Mouse (Mus musculus) liver, embryonic 15.5 days (tissue): ENCODE measurements at regions not wholly inside any gene's neighbourhood (a gene's known extent, or its start where the extent isn't known, plus 50 kb on each side); places are given as distances from the start of the nearest gene placed in this dataset.
"Not testable (repeated sequence)": the region's sequence is repeated elsewhere in the genome, so short reads cannot be mapped to it uniquely, and the experiment has no call there.

Experiments
- ATAC-seq: fragments of 200-750 bp; cut with Nextera tagmentation; 2 replicates; pipeline ENCODE4 v1.8.0; 2017; ENCODE audit warnings: moderate number of reproducible peaks, mild to moderate bottlenecking, moderate library complexity; ENCODE audit not compliant: insufficient read depth
- H3K27ac ChIP-seq: fragments of 300-500 bp; sonication (generic); replicated peaks from 2 replicates; pipeline ENCODE4 v1.5.1; 2015; ENCODE audit warnings: mild to moderate bottlenecking, inconsistent platforms
- H3K27me3 ChIP-seq: fragments of 300-500 bp; sonication (generic); 2 replicates; pipeline ENCODE4 v1.6.1; 2015; ENCODE audit warnings: mild to moderate bottlenecking, inconsistent platforms
- H3K36me3 ChIP-seq: fragments of 300-500 bp; sonication (generic); replicated peaks from 2 replicates; pipeline ENCODE4 v1.6.1; 2015; ENCODE audit warnings: moderate library complexity, mild to moderate bottlenecking, inconsistent platforms
- H3K4me1 ChIP-seq: fragments of 300-500 bp; sonication (generic); replicated peaks from 2 replicates; pipeline ENCODE4 v1.6.1; 2015; ENCODE audit warnings: inconsistent platforms
- H3K4me2 ChIP-seq: fragments of 300-500 bp; sonication (generic); 2 replicates; pipeline ENCODE4 v1.6.1; 2015; ENCODE audit warnings: moderate library complexity, mild to moderate bottlenecking, inconsistent platforms
- H3K4me3 ChIP-seq: fragments of 300-500 bp; sonication (generic); replicated peaks from 2 replicates; pipeline ENCODE4 v1.5.1; 2015; ENCODE audit warnings: mild to moderate bottlenecking, inconsistent platforms
- H3K9ac ChIP-seq: fragments of 300-500 bp; sonication (generic); 2 replicates; pipeline ENCODE4 v1.6.1; 2015; ENCODE audit warnings: moderate library complexity, mild to moderate bottlenecking, inconsistent platforms
- H3K9me3 ChIP-seq: fragments of 300-500 bp; sonication (generic); replicated peaks from 2 replicates; pipeline ENCODE4 v1.6.1; 2016; ENCODE audit warnings: inconsistent platforms
- WGBS: fragments of 180-500 bp; shearing (Covaris S2); methylation state at CpG from one replicate; pipeline ENCODE4 v1.1.7; 2015; ENCODE audit warnings: mixed read lengths; ENCODE audit not compliant: insufficient replicate concordance; 5-methylcytosine and 5-hydroxymethylcytosine counted together

DNA sequence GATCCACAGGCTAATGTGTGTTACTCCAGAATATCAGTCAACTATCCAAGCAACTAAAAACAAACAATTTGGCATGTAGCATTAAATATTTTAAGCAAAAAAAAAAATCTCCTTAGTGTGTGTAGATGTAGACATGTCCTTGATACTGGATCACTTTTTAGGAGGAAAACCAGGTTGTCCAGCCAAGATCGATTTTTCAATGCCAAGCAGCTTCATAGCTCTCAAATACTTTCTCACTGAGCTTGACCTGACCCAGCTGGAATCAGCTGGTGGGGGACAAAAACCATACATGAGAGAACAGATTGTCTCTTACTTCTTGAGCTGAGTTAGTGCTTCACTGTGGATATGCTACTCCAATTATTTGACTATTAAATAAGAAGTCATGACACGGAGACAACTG lies 147.6 kb upstream of the Gm11146 start:
- Histone ChIP-seq H3K27me3 (no peaks in the 10 kb centered on the region), H3K9ac (no peak overlapping the region), H3K36me3 (no peaks in the 10 kb centered on the region), H3K9me3 (no peaks in the 10 kb centered on the region), H3K4me1 (no peaks in the 10 kb centered on the region), H3K4me3 (no peak overlapping the region), H3K4me2 (no peak overlapping the region), H3K27ac (no peak overlapping the region)
- no peak for ATAC-seq
- WGBS = 64% methylated on average over 2 of the region's 2 CpGs

DNA sequence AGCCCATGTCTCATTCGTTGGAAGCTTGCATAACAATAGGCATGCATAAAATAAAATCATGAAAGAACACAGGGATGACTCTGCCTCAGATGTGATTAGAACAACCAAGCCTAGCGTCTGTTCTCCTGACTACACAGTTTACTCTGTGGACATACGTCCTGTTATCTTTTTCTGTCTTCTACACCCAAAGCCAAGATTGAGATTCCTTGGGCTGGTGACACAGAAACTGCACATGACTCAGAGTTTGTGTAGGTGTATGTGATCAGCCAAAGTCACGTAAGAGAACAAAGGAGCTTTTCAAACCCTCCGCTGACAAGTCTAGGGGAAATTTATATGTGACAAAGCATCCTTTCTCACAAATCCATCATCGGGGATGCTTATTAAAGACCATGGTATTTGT lies 141.9 kb upstream of the Gm11146 start:
- H3K4me3 ChIP-seq = no peak overlapping the region
- H3K27me3 ChIP-seq = no peaks in the 10 kb centered on the region
- 65% methylated on average over 6 of the region's 6 CpGs for WGBS
- no peaks in the 10 kb centered on the region for H3K36me3 ChIP-seq
- H3K4me2 ChIP-seq = no peak overlapping the region
- H3K9me3 ChIP-seq = no peaks in the 10 kb centered on the region
- H3K9ac ChIP-seq = no peak overlapping the region
- H3K27ac ChIP-seq = no peak overlapping the region
- H3K4me1 ChIP-seq = no peaks in the 10 kb centered on the region
- no peak for ATAC-seq

DNA sequence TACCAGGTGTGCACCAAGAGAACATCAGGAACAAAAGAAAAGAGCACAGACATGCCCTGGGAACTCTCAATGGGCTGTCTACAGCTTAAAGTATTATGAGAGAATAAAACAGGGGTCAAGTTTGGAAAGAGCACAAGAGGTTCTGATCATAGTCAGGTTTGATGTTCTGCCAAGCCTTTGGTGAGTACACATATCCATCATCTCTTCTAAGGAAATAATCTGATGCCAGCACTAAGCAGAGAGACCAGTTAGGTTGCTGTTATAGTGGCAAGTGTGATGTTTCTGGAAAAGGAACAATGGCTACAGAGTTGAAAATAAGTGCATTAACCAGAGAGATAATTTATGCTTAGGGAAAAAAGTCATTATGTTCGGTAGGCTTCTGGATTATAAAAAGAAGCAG lies 136.9 kb upstream of the Gm11146 start:
- Histone ChIP-seq H3K27ac (no peak overlapping the region), H3K9me3 (no peaks in the 10 kb centered on the region), H3K4me2 (no peak overlapping the region), H3K4me1 (no peaks in the 10 kb centered on the region), H3K9ac (no peak overlapping the region), H3K36me3 (no peaks in the 10 kb centered on the region), H3K27me3 (no peaks in the 10 kb centered on the region), H3K4me3 (no peak overlapping the region)
- WGBS = 63% methylated on average over 1 of the region's 1 CpGs
- ATAC-seq = no peak

DNA sequence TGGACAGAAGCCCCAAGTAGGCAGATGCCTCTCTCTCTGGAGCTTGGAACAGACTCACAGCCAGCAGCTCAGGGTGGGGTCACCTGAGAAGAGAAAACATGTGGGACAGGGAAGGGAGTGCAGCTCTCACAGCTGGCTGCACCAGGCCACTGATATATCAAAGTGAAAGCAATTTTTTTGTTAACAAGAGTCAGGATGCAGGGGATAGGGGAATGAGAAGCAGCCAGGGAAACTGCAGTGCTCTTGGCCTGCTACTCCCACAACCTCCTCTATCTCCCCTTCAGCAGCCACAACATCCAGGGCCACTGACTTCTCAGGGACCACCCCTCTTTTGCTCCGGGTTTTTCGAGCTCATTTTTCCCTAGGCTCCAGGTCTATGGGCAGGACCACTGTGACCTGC lies 117.5 kb upstream of the Gm11146 start:
- Histone ChIP-seq H3K27me3 (no peaks in the 10 kb centered on the region), H3K36me3 (no peaks in the 10 kb centered on the region), H3K4me1 (no peaks in the 10 kb centered on the region), H3K9me3 (no peaks in the 10 kb centered on the region), H3K9ac (no peak overlapping the region), H3K27ac (no peak overlapping the region), H3K4me3 (no peak overlapping the region), H3K4me2 (no peak overlapping the region)
- ATAC-seq = no peak
- WGBS = 57% methylated on average over 2 of the region's 2 CpGs

DNA sequence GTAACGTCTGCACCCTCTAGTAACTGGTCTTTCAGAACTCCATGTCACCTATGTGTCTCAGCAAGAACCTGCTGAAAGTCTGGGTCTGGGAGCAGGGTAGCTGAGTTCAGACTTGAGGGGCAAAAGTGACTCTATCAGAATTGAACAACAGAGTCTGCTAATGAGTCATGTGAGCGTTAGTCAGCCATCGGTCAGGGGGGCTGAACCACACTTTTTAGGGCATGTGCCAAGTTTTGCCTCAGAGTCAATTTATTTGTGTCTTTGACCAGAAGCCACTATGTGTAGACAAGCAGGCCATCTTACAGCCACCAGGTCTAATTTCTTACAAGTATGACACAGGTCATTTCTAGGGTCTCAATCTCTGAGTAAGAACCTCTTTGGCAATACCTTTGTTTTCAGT lies 115.9 kb upstream of the Gm11146 start:
- not testable (repeated sequence) for H3K4me3 ChIP-seq, H3K27me3 ChIP-seq, H3K36me3 ChIP-seq, H3K27ac ChIP-seq, H3K9me3 ChIP-seq, H3K4me1 ChIP-seq, H3K4me2 ChIP-seq, H3K9ac ChIP-seq, ATAC-seq
- WGBS = 83% methylated on average over 3 of the region's 3 CpGs

DNA sequence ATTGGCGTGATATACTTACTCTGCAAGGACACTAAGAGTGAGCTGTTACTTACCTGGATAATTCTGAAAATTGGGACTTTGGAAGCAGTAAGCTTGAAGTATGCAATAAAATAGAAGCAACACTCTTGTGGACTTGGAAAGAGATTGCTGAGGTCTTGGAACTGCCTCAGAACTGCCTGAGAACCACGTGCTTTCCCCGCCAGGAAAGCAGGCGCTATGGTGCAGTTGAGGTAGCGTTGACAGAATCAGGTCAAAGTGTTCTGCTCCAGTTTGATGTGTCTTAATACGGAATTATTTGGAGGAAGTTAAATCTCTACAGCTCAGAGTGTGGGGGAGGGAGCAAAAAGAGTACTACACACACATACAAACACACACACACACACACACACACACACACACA lies 102.8 kb upstream of the Gm11146 start:
- Histone ChIP-seq H3K4me1 (no peaks in the 10 kb centered on the region), H3K27ac (no peak overlapping the region), H3K36me3 (no peaks in the 10 kb centered on the region), H3K4me3 (no peak overlapping the region), H3K4me2 (no peak overlapping the region), H3K27me3 (no peaks in the 10 kb centered on the region), H3K9me3 (no peaks in the 10 kb centered on the region), H3K9ac (no peak overlapping the region)
- 53% methylated on average over 6 of the region's 6 CpGs for WGBS
- no peak for ATAC-seq

DNA sequence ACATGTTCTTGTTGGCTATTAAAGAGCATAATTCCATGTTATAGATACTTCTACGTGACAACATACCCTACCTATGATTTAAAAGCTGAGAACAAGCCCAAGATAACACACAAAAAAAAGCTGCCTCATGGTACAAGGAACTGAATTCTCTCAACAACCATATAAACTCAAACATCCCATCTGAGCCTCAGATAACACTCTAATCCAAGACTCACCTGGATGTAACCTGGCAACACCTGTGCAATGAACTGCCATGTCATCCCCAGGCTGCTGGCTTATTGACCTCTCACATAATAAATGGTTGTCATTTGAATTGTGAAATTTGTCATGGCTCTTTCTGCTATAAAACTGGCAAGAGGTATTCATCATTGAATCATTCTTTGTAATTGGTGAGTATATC lies 93.5 kb upstream of the Gm11146 start:
- Histone ChIP-seq H3K36me3 (no peaks in the 10 kb centered on the region), H3K9me3 (no peaks in the 10 kb centered on the region), H3K4me1 (no peaks in the 10 kb centered on the region), H3K27ac (no peak overlapping the region), H3K4me3 (no peak overlapping the region), H3K27me3 (no peaks in the 10 kb centered on the region), H3K9ac (no peak overlapping the region), H3K4me2 (no peak overlapping the region)
- ATAC-seq = no peak
- WGBS = 26% methylated on average over 1 of the region's 1 CpGs

DNA sequence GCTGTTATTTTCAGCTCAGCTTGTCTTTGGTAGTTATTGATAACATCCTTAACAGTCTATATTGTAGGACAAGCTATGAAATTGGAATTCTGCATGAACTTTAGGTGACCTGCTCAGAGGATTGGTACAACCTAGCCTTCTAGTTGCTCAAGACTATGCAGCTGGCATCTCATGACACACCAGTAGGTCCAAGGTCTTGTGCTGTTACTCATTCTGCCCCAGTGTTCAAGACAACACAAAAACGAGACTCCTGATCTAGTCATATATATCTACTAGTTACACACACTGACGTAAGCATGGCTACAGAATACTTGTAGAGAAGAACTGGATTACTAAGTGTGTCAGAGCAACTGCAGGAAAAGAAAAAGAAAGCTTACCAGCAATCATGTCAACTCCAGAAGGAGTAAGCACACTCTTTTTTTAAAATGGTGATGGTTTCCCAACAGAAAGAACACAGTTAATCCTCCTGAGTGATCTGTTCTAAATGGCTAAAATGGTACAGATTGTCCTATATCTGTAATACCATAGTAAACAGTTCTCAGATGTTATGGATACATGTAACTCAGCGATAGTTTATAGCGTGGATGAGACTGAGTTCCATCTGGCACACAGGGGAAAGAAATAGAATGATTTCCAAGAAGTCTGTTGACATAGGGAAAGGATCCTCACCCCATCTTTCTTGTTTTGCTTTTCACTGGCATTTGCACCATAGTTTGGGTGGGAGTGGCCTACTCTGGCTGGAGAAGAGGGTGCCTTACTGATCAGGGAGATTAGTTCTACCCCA lies 85.4 kb upstream of the Gm11146 start:
- H3K36me3 ChIP-seq = no peaks in the 10 kb centered on the region
- H3K27ac ChIP-seq = no peak overlapping the region
- ATAC-seq = no peak
- H3K9ac ChIP-seq = no peak overlapping the region
- H3K9me3 ChIP-seq = no peaks in the 10 kb centered on the region
- H3K4me2 ChIP-seq = no peak overlapping the region
- H3K27me3 ChIP-seq = no peaks in the 10 kb centered on the region
- WGBS = 60% methylated on average over 4 of the region's 4 CpGs
- no peak overlapping the region for H3K4me3 ChIP-seq
- no peaks in the 10 kb centered on the region for H3K4me1 ChIP-seq

DNA sequence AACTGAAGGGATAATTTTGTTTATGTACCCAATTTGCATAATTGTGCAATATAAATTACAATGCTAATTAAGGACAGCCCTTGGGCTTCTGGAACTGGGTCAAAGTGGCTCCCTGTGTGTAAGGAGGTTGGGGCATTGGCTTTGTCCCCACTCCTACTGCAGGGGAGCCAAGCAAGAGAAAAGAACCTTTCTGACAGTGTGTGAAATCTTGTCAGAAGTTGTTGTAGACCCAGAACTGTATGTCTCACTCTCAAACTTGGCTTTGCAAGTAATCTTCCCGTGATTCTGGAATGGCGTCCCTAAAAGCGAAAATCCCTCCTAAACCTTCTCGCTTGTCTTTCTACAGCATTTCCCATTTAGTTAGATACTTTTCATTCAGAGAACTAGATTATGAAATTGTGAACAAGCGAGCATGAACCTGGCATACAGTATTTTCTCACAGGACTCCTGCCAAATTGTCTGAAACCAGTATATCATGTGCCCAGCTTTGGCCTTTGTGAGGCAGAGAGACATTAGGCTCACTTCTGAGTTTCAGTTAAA lies 83.8 kb upstream of the Gm11146 start:
- ATAC-seq = no peak
- WGBS = 70% methylated on average over 5 of the region's 5 CpGs
- H3K4me2 ChIP-seq = no peak overlapping the region

DNA sequence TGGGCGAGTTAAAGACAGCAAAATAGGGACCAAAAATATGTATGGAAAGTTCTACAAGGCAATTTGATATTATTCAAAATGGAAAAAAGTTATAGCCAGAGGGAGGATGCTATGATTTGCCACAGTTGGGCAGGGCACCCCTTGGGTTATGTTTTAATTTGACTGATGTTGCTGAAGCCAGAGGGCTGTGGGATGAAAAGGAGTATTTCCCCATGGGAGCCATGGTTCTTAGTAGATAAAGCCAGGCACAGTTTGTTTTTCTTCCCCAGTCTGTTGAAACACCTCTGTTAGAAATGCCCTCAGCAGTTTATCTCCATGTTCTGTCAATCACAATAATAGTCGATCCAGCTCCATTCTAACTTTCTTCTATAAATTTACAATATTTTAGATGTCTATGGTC lies 82.6 kb upstream of the Gm11146 start:
- H3K27me3 ChIP-seq = no peaks in the 10 kb centered on the region
- no peak overlapping the region for H3K9ac ChIP-seq
- no peaks in the 10 kb centered on the region for H3K36me3 ChIP-seq
- no peak overlapping the region for H3K4me2 ChIP-seq
- no peaks in the 10 kb centered on the region for H3K9me3 ChIP-seq
- no peak overlapping the region for H3K4me3 ChIP-seq
- WGBS = 55% methylated on average over 2 of the region's 2 CpGs
- no peak for ATAC-seq
- H3K27ac ChIP-seq = no peak overlapping the region
- H3K4me1 ChIP-seq = no peaks in the 10 kb centered on the region

More for the DNA sequence above, 83.8 kb upstream of the Gm11146 start:
- H3K9me3 ChIP-seq = no peaks in the 10 kb centered on the region
- no peak overlapping the region for H3K27ac ChIP-seq
- H3K4me3 ChIP-seq = no peak overlapping the region
- H3K9ac ChIP-seq = no peak overlapping the region
- no peaks in the 10 kb centered on the region for H3K36me3 ChIP-seq
- H3K27me3 ChIP-seq = no peaks in the 10 kb centered on the region
- no peaks in the 10 kb centered on the region for H3K4me1 ChIP-seq

DNA sequence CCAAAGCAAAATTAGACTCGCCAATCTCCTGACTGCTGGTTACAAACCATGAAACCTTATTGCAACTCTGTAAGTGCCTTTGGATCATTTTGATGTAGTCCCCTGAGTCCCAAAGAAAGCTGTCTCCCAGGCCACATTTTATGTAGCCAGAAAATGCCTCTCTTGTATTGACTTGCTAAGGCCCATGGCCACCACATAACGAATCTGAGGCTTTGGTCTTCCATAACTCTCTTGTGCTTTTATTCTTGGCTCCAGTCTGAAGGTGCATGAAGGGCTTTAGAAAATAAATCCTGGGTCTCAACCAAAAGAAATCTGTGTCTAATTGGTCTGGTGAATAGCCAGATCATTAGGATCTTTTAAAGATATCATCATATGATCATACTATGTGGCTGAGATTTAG lies 77.3 kb upstream of the Gm11146 start:
- no peak overlapping the region for H3K9ac ChIP-seq
- 66% methylated on average over 2 of the region's 2 CpGs for WGBS
- H3K36me3 ChIP-seq = no peaks in the 10 kb centered on the region
- ATAC-seq = no peak
- H3K4me1 ChIP-seq = no peaks in the 10 kb centered on the region
- H3K27me3 ChIP-seq = no peaks in the 10 kb centered on the region
- no peak overlapping the region for H3K4me2 ChIP-seq
- H3K9me3 ChIP-seq = no peaks in the 10 kb centered on the region
- H3K4me3 ChIP-seq = no peak overlapping the region
- no peak overlapping the region for H3K27ac ChIP-seq

DNA sequence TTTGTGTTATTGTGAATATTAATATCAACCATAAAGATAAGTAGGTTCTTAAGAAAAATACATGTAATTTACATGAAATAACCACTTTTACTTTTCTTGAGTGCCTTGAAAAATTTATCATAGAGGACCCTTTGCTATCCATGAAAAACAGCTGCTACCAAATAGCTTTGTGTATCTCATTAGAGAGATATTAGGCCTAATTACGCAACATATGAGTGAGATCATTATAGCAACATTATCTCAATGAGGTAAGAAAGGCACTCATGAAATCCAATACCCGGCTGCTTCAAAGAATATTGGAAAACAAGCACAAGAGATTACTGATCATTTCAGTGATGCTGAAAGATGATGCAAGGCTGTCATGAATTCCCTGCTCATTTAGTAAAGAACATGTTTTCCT lies 74.9 kb upstream of the Gm11146 start:
- ATAC-seq = no peak
- no peak overlapping the region for H3K27ac ChIP-seq
- H3K9me3 ChIP-seq = no peaks in the 10 kb centered on the region
- H3K36me3 ChIP-seq = no peaks in the 10 kb centered on the region
- WGBS = 66% methylated on average over 2 of the region's 2 CpGs
- H3K4me1 ChIP-seq = no peaks in the 10 kb centered on the region
- no peaks in the 10 kb centered on the region for H3K27me3 ChIP-seq
- H3K4me3 ChIP-seq = no peak overlapping the region
- H3K9ac ChIP-seq = no peak overlapping the region
- no peak overlapping the region for H3K4me2 ChIP-seq
